Comparison of ENCODE assay signal across 13 mouse cellular contexts in genomic region chr5:114137481-114138276, GRCm38 (mm10). TPM values are rescaled to one million over a fixed set of nuclear protein-coding genes. Genes with fewer than 3 reads are reported as not detected.
DNase-seq lines count a peak whose midpoint lies in the region; ATAC-seq lines count a peak whose summit lies in the region.
"Had no signal": no experiment of that assay in that cellular context is flagged by ENCODE, and none has a peak within 500 bp of the region (broad histone marks: within the 10 kb centered on the region; RNA-seq: fewer than 3 reads in every experiment).

No protein-coding gene starts in this region.

- no peak overlapping the region for H3K4me3 ChIP-seq in heart, embryonic 15.5 days
- H3K4me3 ChIP-seq: liver, embryonic 15.5 days; myocyte had no signal

- WGBS in heart, embryonic 15.5 days = 61% methylated on average over 15 of the region's 15 CpGs
- WGBS in large intestine, adult 2 months = 31% methylated on average over 15 of the region's 15 CpGs

- no peaks in the 10 kb centered on the region for H3K27me3 ChIP-seq in heart, embryonic 15.5 days
- H3K27me3 ChIP-seq: liver, embryonic 15.5 days had no signal

- 0 out of 2 replicates have a peak overlapping the region, but pooled peaks have one; percentile 31 for H3K4me2 ChIP-seq in heart, embryonic 15.5 days
- H3K4me2 ChIP-seq: liver, embryonic 15.5 days had no signal

- H3K27ac ChIP-seq in heart, embryonic 15.5 days = peak overlapping the region; percentile 90

- intact Hi-C loops in heart, postnatal 36 days (cut with DNase I) = no loop called here

- H3K4me1 ChIP-seq in heart, embryonic 15.5 days (replicated peaks) = peaks cover 51% of the 10 kb centered on the region

- no peak for DNase-seq in heart, postnatal 36 days
- DNase-seq in ovary, postnatal 36 days (ENCODE audit: low spot score) = peak; percentile 43
- no peak for DNase-seq in ovary, postnatal 14 days (ENCODE audit: low spot score)
- DNase-seq in large intestine, adult 2 months (ENCODE audit: low read depth, low spot score) = peak; percentile 50
- DNase-seq in testis, postnatal 10 days (ENCODE audit: low spot score) = peak; percentile 70
- DNase-seq in lung, adult 18-20 months = no peak
- DNase-seq in frontal cortex, postnatal 10 days (ENCODE audit: low spot score in 2 of 2) = no peak
- DNase-seq: cerebellum, adult 9-10 months had no signal

- peak; percentile 16 for ATAC-seq in heart, embryonic 15.5 days (replicated peaks; ENCODE audit: insufficient number of reproducible peaks, insufficient read depth, low FRiP score, low read depth)

- no peaks in the 10 kb centered on the region for H3K9me3 ChIP-seq in heart, embryonic 15.5 days (replicated peaks)
- H3K9me3 ChIP-seq: G1E; liver, embryonic 15.5 days had no signal

- H3K9ac ChIP-seq in heart, embryonic 15.5 days = no peak overlapping the region
- H3K9ac ChIP-seq: liver, embryonic 15.5 days had no signal

- H3K36me3 ChIP-seq in heart, embryonic 15.5 days = no peaks in the 10 kb centered on the region

RNA-seq across cellular contexts. Expression of gene Ung, which starts 7.5 kb away (rescaled TPM):
- 37.3 and 41.9 TPM in 2 replicates for polyA plus RNA-seq in heart, embryonic 15.5 days (2015; fragmentation: Nextera tagmentation; extraction: Ambion mirVana)
- total RNA-seq in heart, postnatal 36 days (2021) = 10 to 100 TPM; 26.4 to 27.3 TPM
- 10.5 and 11.7 TPM in 2 replicates for polyA plus RNA-seq in large intestine, adult 2 months (2012; rRNA removed)

RNA-seq across cellular contexts. Expression of gene Acacb, which starts 8.7 kb away (rescaled TPM):
- 11.3 and 12.2 TPM in 2 replicates for polyA plus RNA-seq in heart, embryonic 15.5 days (2015; fragmentation: Nextera tagmentation; extraction: Ambion mirVana)
- 100 to 1,000 TPM; 232 to 242 TPM for total RNA-seq in heart, postnatal 36 days (2021)
- polyA plus RNA-seq in large intestine, adult 2 months (2012; rRNA removed) = 2.8 and 4.5 TPM in 2 replicates

RNA-seq across cellular contexts. Expression of gene Alkbh2, which starts 9.7 kb away (rescaled TPM):
- 7.8 and 7.9 TPM in 2 replicates for polyA plus RNA-seq in heart, embryonic 15.5 days (2015; fragmentation: Nextera tagmentation; extraction: Ambion mirVana)
- 1 to 10 TPM; 1.2 to 1.5 TPM for total RNA-seq in heart, postnatal 36 days (2021)
- polyA plus RNA-seq in large intestine, adult 2 months (2012; rRNA removed) = 8.9 and 9.9 TPM in 2 replicates

RNA-seq across cellular contexts. Expression of gene Svop, which starts 46.3 kb away (rescaled TPM):
- 0.53 TPM in 1 of 2 replicates, not detected in the other for polyA plus RNA-seq in heart, embryonic 15.5 days (2015; fragmentation: Nextera tagmentation; extraction: Ambion mirVana)
- not detected for total RNA-seq in heart, postnatal 36 days (2021)
- 0.33 and 0.38 TPM in 2 replicates for polyA plus RNA-seq in large intestine, adult 2 months (2012; rRNA removed)
- total RNA-seq: gastrocnemius, postnatal 4 days had no signal
- polyA plus RNA-seq: G1E; liver, embryonic 15.5 days had no signal

Comparison
In these comparisons a context has a peak if more than half of its experiments do, and no peak if none do; other contexts are left out.
1. DNase-seq: peak in ovary, postnatal 36 days (single experiment), large intestine, adult 2 months (single experiment) and testis, postnatal 10 days (single experiment); none in heart, postnatal 36 days (0 of 2), ovary, postnatal 14 days (single experiment), lung, adult 18-20 months (0 of 2) and frontal cortex, postnatal 10 days (0 of 2).